Mouse (Mus musculus): ENCODE measurements around the gene Pcbp3.

DNA sequence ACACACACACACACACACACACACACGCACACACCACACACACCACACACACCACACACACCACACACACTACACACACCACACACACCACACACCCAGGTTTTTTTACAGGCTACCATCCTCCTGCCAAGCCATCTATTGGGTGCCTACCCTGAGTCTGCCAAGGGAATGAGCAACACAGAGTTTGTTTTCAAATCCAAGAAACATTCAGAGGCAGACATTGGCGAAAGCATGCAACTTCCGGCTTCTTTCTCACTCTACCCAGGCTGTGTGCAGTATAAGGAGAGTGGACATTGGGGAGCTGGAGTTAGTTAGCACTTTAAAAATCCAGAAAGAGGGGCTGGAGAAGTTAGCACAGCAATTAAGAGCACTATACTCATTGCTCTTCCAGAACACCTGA, 47.0 kb upstream of the Pcbp3 start:
- TF ChIP-seq CTCF (IDR thresholded peaks at IDR 0.05; ENCODE audit: insufficient read depth, low read length) (no peak), POLR2A (IDR thresholded peaks at IDR 0.05; ENCODE audit: borderline replicate concordance, extremely low read depth, low read depth, low read length) (no peak)

Measured in lung, adult 2 months (tissue).